Mouse (Mus musculus) urinary bladder, postnatal 25 days (tissue): ENCODE measurements around the gene St6gal1.

Source experiments
- DNase-seq: peaks from one replicate; pipeline ENCODE4 v3.0.0; 2022; ENCODE audit warnings: low spot score

St6gal1 gene

DNA sequence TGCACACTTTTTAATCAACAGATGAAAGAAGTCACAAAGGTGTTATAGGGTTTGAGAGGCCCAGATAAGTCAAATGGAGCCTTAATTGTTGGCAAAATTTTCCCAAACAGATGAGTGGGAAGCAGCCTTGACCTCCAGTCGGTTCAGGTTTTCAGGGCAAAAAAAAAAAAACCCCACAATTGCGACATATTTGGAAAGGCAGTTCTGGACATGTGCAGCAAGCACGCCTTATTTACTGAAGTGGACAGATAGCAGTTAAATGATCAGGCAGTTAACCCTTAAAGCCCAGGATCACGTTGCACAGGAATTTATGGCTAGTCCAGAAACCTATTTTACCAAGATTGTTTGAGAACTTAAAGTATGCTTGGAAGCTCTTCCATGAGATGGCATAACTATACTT lies 112.8 kb downstream of the St6gal1 start:
- DNase-seq, result no peak

DNA sequence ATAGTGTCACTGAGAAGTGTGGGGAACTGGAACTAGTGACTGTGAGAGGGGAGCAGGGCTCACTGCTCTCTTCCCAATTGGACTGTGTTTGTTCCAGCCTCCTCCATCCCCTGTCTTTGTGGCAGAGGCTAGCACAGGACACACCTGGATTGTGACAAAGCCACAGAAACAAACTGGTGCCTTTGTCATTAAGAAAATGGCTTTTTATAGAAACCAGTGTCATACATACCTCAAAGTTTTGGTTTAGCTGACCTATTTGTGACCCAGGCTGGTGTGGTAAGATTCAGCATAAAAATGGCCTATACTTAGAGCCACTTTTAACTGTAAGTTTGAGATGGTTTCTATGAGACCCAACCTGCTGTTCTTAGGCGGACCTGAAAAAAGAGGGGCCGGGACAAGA lies 116.7 kb downstream of the St6gal1 start:
- DNase-seq, result no peak

DNA sequence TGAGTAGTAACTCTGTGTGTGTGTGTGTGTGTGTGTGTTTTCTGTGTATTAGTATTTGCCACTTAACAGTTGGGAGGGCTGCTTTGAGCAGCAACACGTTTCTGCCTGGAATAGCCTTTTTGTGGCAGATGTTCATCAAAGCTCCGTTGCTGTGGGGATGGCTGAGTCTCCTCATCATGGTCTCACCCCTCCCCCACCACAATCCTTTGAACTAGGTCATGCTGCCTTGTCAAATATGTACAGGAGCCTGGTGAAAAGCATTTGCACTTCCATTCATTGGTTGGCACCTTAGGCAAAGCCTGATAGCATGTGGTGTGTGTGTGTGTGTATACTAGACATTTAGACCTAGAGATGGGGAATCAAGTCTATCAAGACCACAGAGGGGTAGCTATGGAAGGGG lies 126.3 kb downstream of the St6gal1 start:
- DNase-seq, result no peak

DNA sequence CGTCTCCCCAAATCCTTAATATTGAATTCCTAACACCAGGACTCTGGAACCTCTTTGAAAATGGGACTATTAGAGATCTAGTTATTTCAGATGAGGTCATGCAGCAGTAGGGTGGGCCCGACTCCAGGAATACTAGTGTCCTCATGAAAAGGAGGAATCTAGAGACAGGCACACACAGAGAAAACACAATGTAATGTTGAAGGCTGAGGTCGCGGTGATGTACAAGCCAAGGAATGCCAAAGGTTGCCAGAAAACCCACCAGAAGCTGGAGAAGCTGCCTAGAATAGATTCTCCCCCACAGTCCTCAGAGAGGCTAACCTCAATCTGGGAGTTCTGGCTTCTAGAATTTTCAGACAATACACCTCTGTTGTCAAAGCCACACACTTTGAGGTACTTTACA lies 136.5 kb downstream of the St6gal1 start:
- no peak for DNase-seq

DNA sequence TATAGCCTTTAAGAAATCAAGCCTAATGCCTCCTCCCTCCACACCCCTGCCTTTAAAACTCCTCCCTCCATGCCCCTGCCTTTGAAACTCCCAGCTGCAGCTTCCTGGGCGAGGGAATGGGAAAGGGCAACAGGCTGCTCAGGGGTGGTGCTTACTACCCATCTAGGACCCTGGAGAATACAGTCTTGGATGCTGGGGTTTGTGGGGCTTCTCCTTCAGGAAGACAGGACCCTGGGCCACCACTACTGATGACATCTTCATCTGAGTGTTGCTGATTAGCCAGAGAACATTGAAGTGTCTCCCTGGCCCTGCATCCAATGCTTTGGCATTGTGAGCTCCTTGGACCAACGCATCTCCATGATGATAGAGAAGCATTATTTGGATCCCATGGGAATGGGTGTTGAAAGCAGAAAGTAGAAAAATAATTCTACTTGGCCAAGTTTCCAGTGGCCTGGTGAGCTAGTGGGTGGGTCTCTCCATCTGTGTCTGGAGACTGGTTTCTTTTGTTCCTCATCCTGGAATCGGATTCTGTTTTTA lies 137.0 kb downstream of the St6gal1 start:
- DNase-seq, result no peak

DNA sequence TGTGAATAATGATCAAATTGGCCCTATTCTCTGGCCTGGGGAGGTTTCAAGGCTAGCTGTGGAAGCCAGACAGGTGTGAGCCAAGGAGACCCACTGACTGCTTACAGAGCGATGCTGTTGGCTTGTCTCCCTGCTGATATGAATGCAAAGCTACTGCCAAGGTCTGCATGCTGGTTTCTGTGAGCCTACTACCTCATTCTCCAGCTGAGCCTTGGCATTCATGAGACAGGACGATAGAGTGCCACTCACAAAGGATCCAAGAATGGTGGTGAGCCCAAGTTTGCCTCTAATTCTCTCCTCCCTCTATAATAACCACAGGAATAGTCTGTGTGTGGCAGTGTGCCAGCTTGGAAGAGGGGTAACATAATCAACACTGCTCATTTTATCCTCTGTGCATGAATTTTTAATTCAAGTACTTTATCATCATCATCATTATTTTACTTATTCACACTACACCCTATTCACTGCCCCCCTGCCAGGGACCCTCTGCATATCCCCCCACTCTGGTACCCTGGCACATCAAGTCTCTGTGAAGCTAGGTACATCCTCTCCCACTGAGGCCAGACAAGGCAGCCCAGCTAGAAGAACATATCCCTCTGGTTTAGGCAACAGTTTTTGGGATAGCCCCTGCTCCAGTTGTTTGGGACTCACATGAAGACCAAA lies 139.9 kb downstream of the St6gal1 start:
- no peak for DNase-seq

DNA sequence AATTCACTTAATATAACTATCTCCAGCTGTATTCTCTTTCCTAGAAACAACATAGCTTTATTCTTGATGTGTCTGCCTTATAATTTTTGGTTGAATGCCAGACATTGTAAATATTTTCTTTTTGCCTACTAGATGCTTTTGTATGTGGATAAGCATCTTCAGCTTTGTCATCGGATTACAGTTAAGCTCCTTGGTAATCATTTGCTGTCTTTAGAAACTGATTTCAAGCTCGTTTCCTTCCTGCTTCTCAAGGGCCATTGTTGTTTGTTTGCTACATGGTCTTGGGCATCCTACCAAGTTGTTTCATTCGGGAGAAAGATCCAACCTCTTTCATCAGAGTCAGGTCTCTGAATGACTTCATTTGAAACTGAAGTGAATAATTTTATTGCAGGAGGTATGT lies 144.6 kb downstream of the St6gal1 start:
- DNase-seq, result no peak

DNA sequence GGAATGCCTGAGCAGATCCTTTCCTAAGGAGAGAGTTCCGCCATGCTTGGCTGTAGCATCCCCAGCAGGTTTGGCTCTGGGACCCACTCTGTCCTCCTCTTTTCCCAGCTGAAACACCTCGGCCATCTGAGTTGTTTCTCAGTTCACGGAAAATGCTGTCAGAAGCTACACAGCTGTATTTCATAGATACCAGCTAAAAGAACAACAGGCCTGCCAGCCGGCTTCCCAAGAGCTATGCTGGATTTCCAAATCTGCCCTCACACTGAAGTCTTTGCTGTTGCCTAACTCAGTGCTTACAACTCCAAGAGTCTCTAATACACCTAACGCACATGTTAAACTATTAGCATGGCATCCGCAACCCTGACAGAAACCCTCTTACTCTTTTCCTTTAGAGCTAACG lies 146.2 kb downstream of the St6gal1 start:
- DNase-seq, result no peak

DNA sequence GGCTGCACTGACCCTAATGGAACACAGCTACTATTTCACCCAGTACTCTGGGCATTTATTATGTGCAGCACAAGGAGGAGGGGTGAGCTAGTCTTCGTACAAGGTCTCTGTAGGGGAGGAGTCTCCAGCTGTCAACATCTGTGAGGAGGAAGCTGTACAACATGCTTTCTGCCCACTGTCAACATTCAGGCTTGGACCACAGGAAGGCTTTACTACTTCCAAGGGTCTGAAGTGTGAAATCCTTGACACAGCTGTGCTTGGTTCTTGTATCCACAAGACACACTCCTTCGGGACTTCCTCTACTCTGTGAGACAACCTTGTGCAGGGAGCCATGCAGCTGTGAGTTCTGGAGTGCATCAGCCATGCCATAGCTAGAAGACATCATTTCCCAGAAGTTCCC lies 147.8 kb downstream of the St6gal1 start:
- DNase-seq, result no peak

DNA sequence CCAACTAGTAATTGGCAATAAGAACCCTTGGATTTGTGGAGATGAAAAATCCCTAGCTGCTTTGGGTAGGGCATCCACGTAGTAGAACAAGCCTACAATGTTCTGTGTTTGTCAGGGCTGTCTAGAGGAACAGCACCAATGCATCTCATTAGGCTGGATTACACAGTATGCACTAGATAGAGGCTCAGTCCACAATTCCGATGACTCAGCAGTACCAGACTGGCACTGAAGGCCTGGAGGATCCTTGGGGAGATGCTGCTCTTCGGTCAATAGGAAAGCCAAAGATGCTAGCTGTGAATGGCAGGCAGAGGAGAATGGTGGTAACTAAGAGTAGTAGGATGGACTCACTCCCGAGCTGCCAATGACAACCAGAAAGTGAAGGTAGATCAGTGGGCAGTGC lies 149.5 kb downstream of the St6gal1 start:
- no peak for DNase-seq

DNA sequence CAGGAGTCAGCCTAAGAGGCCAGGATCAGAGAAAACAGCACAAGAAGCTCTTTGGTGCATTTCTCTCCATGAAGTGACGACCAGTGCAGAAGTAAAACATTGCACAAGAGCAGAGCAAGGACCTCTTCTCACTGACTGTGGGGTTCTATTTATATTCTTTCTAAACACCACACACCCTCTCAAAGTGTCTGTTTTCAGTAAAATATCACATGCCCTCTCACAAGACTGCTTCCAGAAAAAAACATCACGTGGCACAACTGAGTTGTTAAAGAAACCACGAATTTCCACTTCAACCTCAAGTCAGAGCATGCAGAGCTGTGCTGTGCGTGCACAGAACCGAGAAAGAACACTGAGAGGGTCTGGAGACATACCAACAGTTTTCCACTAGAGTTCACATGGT lies 150.4 kb downstream of the St6gal1 start:
- no peak for DNase-seq

DNA sequence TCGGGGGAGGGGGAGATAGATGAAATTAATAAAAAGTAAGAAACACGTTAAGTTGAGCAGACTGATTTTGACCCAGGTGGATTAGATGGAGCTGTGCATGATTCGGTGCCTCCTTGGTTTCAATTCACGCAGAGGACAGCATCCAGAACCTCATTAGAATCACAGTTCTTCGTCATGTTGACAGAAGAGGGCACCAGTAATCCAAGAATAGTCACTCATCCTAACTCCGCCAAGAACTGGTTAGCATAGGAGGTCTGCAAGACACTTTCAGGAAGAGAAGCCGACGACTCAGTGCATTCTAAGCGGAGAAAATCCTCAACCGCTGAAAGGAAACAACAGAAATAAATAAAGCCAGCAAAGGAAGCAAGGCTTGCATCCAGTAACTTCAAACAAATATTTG lies 151.6 kb downstream of the St6gal1 start:
- DNase-seq, result no peak

DNA sequence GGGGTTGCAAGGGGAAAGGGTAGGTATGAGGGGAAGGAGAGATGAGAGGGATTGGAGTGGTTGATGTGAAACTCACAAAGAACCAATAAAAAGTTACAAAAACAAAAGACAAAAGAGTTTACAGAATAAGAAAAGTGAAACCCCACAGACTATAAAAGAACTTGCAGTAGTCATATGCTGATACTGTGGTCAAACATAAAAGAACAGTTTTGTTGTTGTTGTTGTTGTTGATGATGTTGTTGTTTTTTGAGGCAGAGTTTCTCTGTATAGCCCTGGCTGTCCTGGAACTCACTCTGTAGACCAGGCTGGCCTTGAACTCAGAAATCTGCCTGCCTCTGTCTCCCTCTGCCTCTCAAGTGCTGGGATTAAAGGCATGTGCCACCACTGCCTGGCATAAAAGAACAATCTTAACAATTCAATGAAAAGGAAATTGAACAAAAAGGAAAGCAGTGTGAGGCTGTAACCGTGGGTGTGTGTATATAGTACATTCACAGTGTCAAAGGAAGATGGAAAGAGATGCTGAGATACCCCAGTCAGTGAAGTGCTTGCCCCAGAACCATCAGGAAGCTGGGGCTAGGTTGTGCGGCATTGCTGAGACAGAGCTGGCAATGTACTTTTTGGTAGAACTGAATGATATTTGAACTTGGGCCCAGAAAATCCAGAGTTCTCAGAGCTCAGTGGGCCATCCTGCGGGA lies 155.1 kb downstream of the St6gal1 start:
- DNase-seq, result no peak

DNA sequence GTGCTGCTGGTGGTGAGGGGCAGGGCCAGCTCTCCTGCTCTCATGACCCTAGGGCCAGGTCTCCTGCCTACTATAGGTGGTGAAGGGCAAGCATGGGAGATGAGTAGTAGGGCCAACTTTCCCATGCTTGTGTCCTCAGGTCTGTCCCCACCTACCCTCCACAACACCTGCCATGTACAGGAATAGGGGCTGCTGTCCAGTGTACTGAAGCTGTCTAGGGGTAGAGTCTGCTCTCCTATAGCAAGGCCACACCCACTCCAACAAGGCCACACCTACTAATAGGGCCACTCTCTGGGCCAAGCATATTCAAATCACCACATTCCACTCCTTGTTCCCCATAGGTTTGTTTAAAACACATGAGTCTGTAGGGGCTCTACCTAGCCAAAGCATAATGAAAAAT lies 159.8 kb downstream of the St6gal1 start:
- DNase-seq, result no peak

DNA sequence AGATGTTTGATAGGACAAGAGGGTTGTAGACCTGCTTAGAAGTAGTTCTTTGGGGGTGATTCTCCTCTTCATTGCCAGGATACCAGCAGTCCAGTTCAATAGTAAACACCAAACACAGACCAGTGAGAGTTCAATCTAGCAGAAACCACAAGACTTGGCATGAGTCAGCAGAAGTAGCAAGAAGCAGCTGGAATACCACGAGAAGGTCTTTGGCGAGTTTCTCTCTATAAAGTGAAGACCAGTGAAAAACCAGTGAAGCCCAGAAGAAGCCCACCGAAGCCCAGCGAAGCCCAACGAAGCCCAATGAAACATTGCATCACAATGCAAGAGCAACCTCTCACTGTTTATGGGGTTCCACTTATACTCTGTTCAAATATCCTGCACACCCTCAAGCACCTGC lies 173.4 kb downstream of the St6gal1 start:
- no peak for DNase-seq

DNA sequence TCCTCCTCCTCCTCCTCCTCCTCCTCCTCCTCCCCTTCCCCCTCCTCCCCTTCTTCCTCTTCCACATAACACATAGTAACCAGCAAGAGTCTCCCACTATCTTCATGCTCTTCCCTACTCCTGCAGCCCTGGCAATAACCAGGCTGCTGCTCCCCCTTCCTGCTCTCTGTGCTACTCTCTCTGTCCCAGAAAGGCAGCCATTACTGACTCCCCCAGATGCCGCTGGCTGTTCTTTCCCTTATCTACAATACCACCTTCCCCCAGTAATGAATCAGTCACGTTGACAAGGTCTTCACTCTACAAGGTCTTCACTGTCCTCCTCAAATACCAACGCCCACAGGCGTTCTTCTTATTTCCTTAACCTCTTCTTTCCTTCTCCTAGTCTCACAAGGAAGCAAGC lies 176.9 kb downstream of the St6gal1 start:
- no peak for DNase-seq

DNA sequence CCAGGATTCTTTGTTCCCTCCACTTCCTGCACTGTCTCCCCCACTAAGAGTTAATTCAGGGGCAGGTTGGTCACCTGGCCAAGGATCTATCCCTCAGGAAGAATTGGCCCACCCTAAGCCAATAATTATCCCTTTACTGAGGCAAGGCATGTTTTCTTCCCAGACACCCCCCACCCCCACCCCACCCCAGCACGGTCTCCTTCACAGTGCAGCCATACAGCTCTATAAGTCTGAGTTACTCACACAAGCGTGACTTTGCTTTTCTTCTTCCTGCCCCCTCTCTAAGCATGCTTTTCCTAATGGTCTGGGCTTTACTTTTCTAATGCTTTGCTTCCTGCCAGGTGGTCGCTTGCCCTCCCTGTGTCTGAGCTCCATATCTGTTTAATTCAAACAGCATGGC lies 177.4 kb downstream of the St6gal1 start:
- no peak for DNase-seq

DNA sequence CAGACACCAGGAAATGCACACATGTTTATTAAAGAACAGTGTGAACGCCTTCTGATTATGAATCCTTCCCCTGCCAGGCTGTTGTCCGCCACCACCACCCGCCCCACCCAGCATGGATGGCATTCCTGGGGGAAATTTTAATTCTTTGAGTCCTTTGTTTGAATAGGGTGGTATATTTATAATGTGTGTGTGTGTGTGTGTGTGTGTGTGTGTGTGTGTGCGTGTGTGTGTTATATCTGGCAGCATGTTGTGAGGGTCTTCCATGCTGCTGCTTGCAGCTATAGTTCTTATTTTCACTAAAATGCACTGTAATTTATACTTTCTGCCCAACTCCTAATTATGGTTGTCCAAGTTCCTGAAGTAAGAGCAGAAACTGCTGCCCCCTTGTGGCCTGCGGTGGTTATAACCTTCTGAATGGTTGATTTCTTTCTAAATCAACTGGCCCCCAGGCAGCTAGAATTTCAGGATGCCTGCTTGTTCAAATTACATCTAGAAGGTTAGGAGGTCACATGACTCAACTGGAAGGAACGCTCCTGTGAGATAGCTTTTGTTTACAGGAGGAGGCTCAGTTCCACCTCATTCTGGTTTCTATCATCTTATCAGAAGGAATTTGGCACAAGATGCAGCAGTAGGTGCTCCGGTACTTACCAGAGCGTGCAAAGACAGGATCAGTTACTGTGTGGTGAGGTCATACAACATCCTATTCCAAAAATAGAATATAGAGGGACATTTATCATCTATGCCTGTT lies 178.6 kb downstream of the St6gal1 start:
- DNase-seq, result peak; percentile 78
